Mouse (Mus musculus): ENCODE measurements around the gene Ccdc13. TPM values are rescaled to one million over a fixed set of nuclear protein-coding genes. Genes with fewer than 3 reads are reported as not detected.

Ccdc13 gene
- polyA plus RNA-seq, 1 experiment, result 0.30 TPM

GRCm38 (mm10) chr9:121819771-121820471, 19.3 kb downstream of the Ccdc13 start:
- Histone ChIP-seq H3K4me3 (ENCODE audit: insufficient read depth, low read depth, low read length) (no peak overlapping the region), H3K27ac (ENCODE audit: insufficient read depth, low read depth, low read length) (peak overlapping the region; percentile 67), H3K4me1 (ENCODE audit: control insufficient read depth, insufficient read depth, low read length) (peaks cover 8% of the 10 kb centered on the region; the same call in 1 of the 2 replicates), H3K36me3 (ENCODE audit: control insufficient read depth, insufficient read depth, low read length) (no peaks in the 10 kb centered on the region), H3K27me3 (replicated peaks; ENCODE audit: control insufficient read depth, insufficient read depth, low read length) (no peaks in the 10 kb centered on the region)
- DNase-seq, result peak; percentile 36
- TF ChIP-seq POLR2A (IDR thresholded peaks at IDR 0.05; ENCODE audit: low read depth, low read length) (no peak), CTCF (conservative IDR thresholded peaks at IDR 0.05; ENCODE audit: insufficient read depth, insufficient read length, low read depth, low read length) (no peak)
- WGBS, result 61% methylated on average over 7 of the region's 7 CpGs

GRCm38 (mm10) chr9:121819073-121819770, 20.0 kb downstream of the Ccdc13 start:
- DNase-seq, result peak; percentile 66

GRCm38 (mm10) chr9:121815183-121815582, 24.1 kb downstream of the Ccdc13 start:
- 49% methylated on average over 6 of the region's 6 CpGs for WGBS
- no peak for DNase-seq
- no peaks in the 10 kb centered on the region for H3K4me1 ChIP-seq (ENCODE audit: control insufficient read depth, insufficient read depth, low read length)
- no peak overlapping the region for H3K4me3 ChIP-seq (ENCODE audit: insufficient read depth, low read depth, low read length)
- H3K36me3 ChIP-seq (ENCODE audit: control insufficient read depth, insufficient read depth, low read length), result no peaks in the 10 kb centered on the region
- TF ChIP-seq POLR2A (IDR thresholded peaks at IDR 0.05; ENCODE audit: low read depth, low read length), result no peak
- no peak for TF ChIP-seq CTCF (conservative IDR thresholded peaks at IDR 0.05; ENCODE audit: insufficient read depth, insufficient read length, low read depth, low read length)
- H3K27ac ChIP-seq (ENCODE audit: insufficient read depth, low read depth, low read length), result no peak overlapping the region
- no peaks in the 10 kb centered on the region for H3K27me3 ChIP-seq (replicated peaks; ENCODE audit: control insufficient read depth, insufficient read depth, low read length)

More at GRCm38 (mm10) chr9:121819073-121819770, 20.0 kb downstream of the Ccdc13 start:
- no peaks in the 10 kb centered on the region for H3K36me3 ChIP-seq (ENCODE audit: control insufficient read depth, insufficient read depth, low read length)
- H3K4me1 ChIP-seq (ENCODE audit: control insufficient read depth, insufficient read depth, low read length), result peaks cover 8% of the 10 kb centered on the region; the same call in 1 of the 2 replicates
- WGBS, result 70% methylated on average over 9 of the region's 9 CpGs
- H3K27me3 ChIP-seq (replicated peaks; ENCODE audit: control insufficient read depth, insufficient read depth, low read length), result no peaks in the 10 kb centered on the region
- no peak overlapping the region for H3K4me3 ChIP-seq (ENCODE audit: insufficient read depth, low read depth, low read length)
- peak overlapping the region; percentile 67 for H3K27ac ChIP-seq (ENCODE audit: insufficient read depth, low read depth, low read length)
- no peak for TF ChIP-seq CTCF (conservative IDR thresholded peaks at IDR 0.05; ENCODE audit: insufficient read depth, insufficient read length, low read depth, low read length)
- TF ChIP-seq POLR2A (IDR thresholded peaks at IDR 0.05; ENCODE audit: low read depth, low read length), result no peak

GRCm38 (mm10) chr9:121810081-121810821, 29.0 kb downstream of the Ccdc13 start:
- no peak for DNase-seq
- WGBS, result 43% methylated on average over 15 of the region's 15 CpGs
- no peaks in the 10 kb centered on the region for H3K36me3 ChIP-seq (ENCODE audit: control insufficient read depth, insufficient read depth, low read length)
- TF ChIP-seq POLR2A (IDR thresholded peaks at IDR 0.05; ENCODE audit: low read depth, low read length), result no peak
- no peak for TF ChIP-seq CTCF (conservative IDR thresholded peaks at IDR 0.05; ENCODE audit: insufficient read depth, insufficient read length, low read depth, low read length)
- H3K4me1 ChIP-seq (ENCODE audit: control insufficient read depth, insufficient read depth, low read length), result no peaks in the 10 kb centered on the region
- no peaks in the 10 kb centered on the region for H3K27me3 ChIP-seq (replicated peaks; ENCODE audit: control insufficient read depth, insufficient read depth, low read length)
- H3K4me3 ChIP-seq (ENCODE audit: insufficient read depth, low read depth, low read length), result no peak overlapping the region
- H3K27ac ChIP-seq (ENCODE audit: insufficient read depth, low read depth, low read length), result no peak overlapping the region

- TF ChIP-seq POLR2A (IDR thresholded peaks at IDR 0.05; ENCODE audit: low read depth, low read length), result no peak
- DNase-seq, result no peak
- Histone ChIP-seq H3K27me3 (replicated peaks; ENCODE audit: control insufficient read depth, insufficient read depth, low read length) (no peaks in the 10 kb centered on the region), H3K4me3 (ENCODE audit: insufficient read depth, low read depth, low read length) (no peak overlapping the region), H3K4me1 (ENCODE audit: control insufficient read depth, insufficient read depth, low read length) (no peaks in the 10 kb centered on the region), H3K36me3 (ENCODE audit: control insufficient read depth, insufficient read depth, low read length) (no peaks in the 10 kb centered on the region), H3K27ac (ENCODE audit: insufficient read depth, low read depth, low read length) (no peak overlapping the region)
- 93% methylated on average over 3 of the region's 3 CpGs for WGBS
Observed at GRCm38 (mm10) chr9:121808511-121808910, 30.8 kb downstream of the Ccdc13 start.

GRCm38 (mm10) chr9:121807947-121808346, 31.3 kb downstream of the Ccdc13 start:
- 84% methylated on average over 7 of the region's 7 CpGs for WGBS
- DNase-seq, result no peak
- H3K4me1 ChIP-seq (ENCODE audit: control insufficient read depth, insufficient read depth, low read length), result no peaks in the 10 kb centered on the region
- H3K4me3 ChIP-seq (ENCODE audit: insufficient read depth, low read depth, low read length), result no peak overlapping the region
- H3K27me3 ChIP-seq (replicated peaks; ENCODE audit: control insufficient read depth, insufficient read depth, low read length), result no peaks in the 10 kb centered on the region
- H3K27ac ChIP-seq (ENCODE audit: insufficient read depth, low read depth, low read length), result no peak overlapping the region
- no peak for TF ChIP-seq CTCF (conservative IDR thresholded peaks at IDR 0.05; ENCODE audit: insufficient read depth, insufficient read length, low read depth, low read length)
- no peak for TF ChIP-seq POLR2A (IDR thresholded peaks at IDR 0.05; ENCODE audit: low read depth, low read length)
- H3K36me3 ChIP-seq (ENCODE audit: control insufficient read depth, insufficient read depth, low read length), result no peaks in the 10 kb centered on the region

GRCm38 (mm10) chr9:121807546-121807945, 31.7 kb downstream of the Ccdc13 start:
- Histone ChIP-seq H3K4me1 (ENCODE audit: control insufficient read depth, insufficient read depth, low read length) (no peaks in the 10 kb centered on the region), H3K4me3 (ENCODE audit: insufficient read depth, low read depth, low read length) (no peak overlapping the region), H3K27ac (ENCODE audit: insufficient read depth, low read depth, low read length) (no peak overlapping the region), H3K36me3 (ENCODE audit: control insufficient read depth, insufficient read depth, low read length) (no peaks in the 10 kb centered on the region), H3K27me3 (replicated peaks; ENCODE audit: control insufficient read depth, insufficient read depth, low read length) (no peaks in the 10 kb centered on the region)
- DNase-seq, result no peak
- 85% methylated on average over 1 of the region's 1 CpGs for WGBS
- no peak for TF ChIP-seq POLR2A (IDR thresholded peaks at IDR 0.05; ENCODE audit: low read depth, low read length)
- TF ChIP-seq CTCF (conservative IDR thresholded peaks at IDR 0.05; ENCODE audit: insufficient read depth, insufficient read length, low read depth, low read length), result no peak

Measured in kidney, adult 2 months (tissue).